Comparison of ENCODE assay signal across 12 mouse cellular contexts in genomic region chr13:16921305-16921704, GRCm38 (mm10).
A peak's percentile ranks its signal among the peaks of the same experiment; 100 is the strongest.
DNase-seq lines count a peak whose midpoint lies in the region; ATAC-seq and TF ChIP-seq lines count a peak whose summit lies in the region.
"Had no signal": no experiment of that assay in that cellular context is flagged by ENCODE, and none has a peak within 500 bp of the region (broad histone marks: within the 10 kb centered on the region; RNA-seq: fewer than 3 reads in every experiment).

No protein-coding gene starts in this region.

- H3K27me3 ChIP-seq in E14TG2a.4 (ENCODE audit: insufficient read depth, low read length): no peaks in the 10 kb centered on the region
- H3K27me3 ChIP-seq in liver, embryonic 15.5 days: no peaks in the 10 kb centered on the region
- H3K27me3 ChIP-seq: heart, embryonic 12.5 days; neural tube, embryonic 12.5 days had no signal

- H3K27ac ChIP-seq in layer of hippocampus, adult 2 months: no peak overlapping the region
- H3K27ac ChIP-seq in liver, embryonic 15.5 days (replicated peaks): no peak overlapping the region
- H3K27ac ChIP-seq: hindbrain, postnatal 0 days; neural tube, embryonic 12.5 days had no signal

- H3K9ac ChIP-seq in liver, embryonic 15.5 days: no peak overlapping the region
- H3K9ac ChIP-seq: heart, embryonic 12.5 days; neural tube, embryonic 12.5 days had no signal

- peak; percentile 62 for TF ChIP-seq CTCF in layer of hippocampus, adult 2 months (conservative IDR thresholded peaks at IDR 0.05)
- TF ChIP-seq CTCF in E14TG2a.4 (conservative IDR thresholded peaks at IDR 0.05; ENCODE audit: low read length): peak; percentile 51

- peak; percentile 15; the same call in 1 of the 2 replicates for ATAC-seq in liver, embryonic 15.5 days (ENCODE audit: insufficient read depth)
- ATAC-seq: hindbrain, postnatal 0 days had no signal

- H3K36me3 ChIP-seq in E14TG2a.4 (ENCODE audit: insufficient read depth, low read length): no peaks in the 10 kb centered on the region
- no peaks in the 10 kb centered on the region for H3K36me3 ChIP-seq in liver, embryonic 15.5 days (replicated peaks)
- H3K36me3 ChIP-seq: heart, embryonic 12.5 days; neural tube, embryonic 12.5 days had no signal

- 33% methylated on average over 4 of the region's 4 CpGs for WGBS in liver, embryonic 15.5 days (ENCODE audit: insufficient replicate concordance)

- H3K4me3 ChIP-seq in layer of hippocampus, adult 2 months: no peak overlapping the region
- no peak overlapping the region for H3K4me3 ChIP-seq in E14TG2a.4 (replicated peaks; ENCODE audit: low read length)
- H3K4me3 ChIP-seq in liver, embryonic 15.5 days (replicated peaks): no peak overlapping the region
- H3K4me3 ChIP-seq: heart, embryonic 12.5 days; neural tube, embryonic 12.5 days had no signal

- DNase-seq in layer of hippocampus, adult 2 months (ENCODE audit: low spot score in 2 of 2): no peak
- DNase-seq in layer of hippocampus, postnatal 10 days (ENCODE audit: low spot score in 2 of 2): no peak
- DNase-seq in NIH3T3 (ENCODE audit: low read depth): peak; percentile 24
- no peak for DNase-seq in right cerebral cortex, postnatal 25 days
- no peak for DNase-seq in kidney, adult 8-10 months
- DNase-seq: cerebellum, adult 11 months; thymus, adult 2 months had no signal

- no peaks in the 10 kb centered on the region for H3K9me3 ChIP-seq in E14TG2a.4 (ENCODE audit: low read length)
- H3K9me3 ChIP-seq in liver, embryonic 15.5 days (replicated peaks): no peaks in the 10 kb centered on the region
- H3K9me3 ChIP-seq: heart, embryonic 12.5 days; neural tube, embryonic 12.5 days had no signal

- H3K4me1 ChIP-seq in E14TG2a.4 (replicated peaks; ENCODE audit: low read depth, low read length): no peaks in the 10 kb centered on the region
- no peaks in the 10 kb centered on the region; the same call in 1 of the 2 replicates for H3K4me1 ChIP-seq in liver, embryonic 15.5 days (replicated peaks)
- H3K4me1 ChIP-seq: heart, embryonic 12.5 days; neural tube, embryonic 12.5 days had no signal

- H3K4me2 ChIP-seq in liver, embryonic 15.5 days: no peak overlapping the region
- H3K4me2 ChIP-seq: heart, embryonic 12.5 days; neural tube, embryonic 12.5 days had no signal
